Mouse (Mus musculus): ENCODE data around the gene Tbxas1. TPM values are rescaled to one million over a fixed set of nuclear protein-coding genes. Genes with fewer than 3 reads are reported as not detected.

The Tbxas1 gene
- polyA plus RNA-seq, 1 experiment from 2014 or later, result 1.7 TPM

GRCm38 (mm10) chr6:38847958-38848910 is 27.0 kb upstream of the Tbxas1 start:
- Histone ChIP-seq H3K4me3 (ENCODE audit: low read depth, low read length) (no peak overlapping the region), H3K4me1 (ENCODE audit: control insufficient read depth, insufficient read depth, low read length) (peaks cover 61% of the 10 kb centered on the region), H3K4me2 (no peak overlapping the region), H3K27me3 (ENCODE audit: control insufficient read depth, insufficient read depth, low read length) (no peaks in the 10 kb centered on the region), H3K9me3 (replicated peaks; ENCODE audit: control insufficient read depth, low read length) (no peaks in the 10 kb centered on the region), H3K9ac (ENCODE audit: low read depth, low read length) (no peak overlapping the region), H3K36me3 (ENCODE audit: control insufficient read depth, insufficient read depth, low read length) (no peaks in the 10 kb centered on the region), H3K27ac (ENCODE audit: low read depth, low read length) (no peak overlapping the region)
- ATAC-seq (replicated peaks; ENCODE audit: insufficient number of reproducible peaks, low FRiP score, low TSS enrichment), result no peak
- 79% methylated on average over 3 of the region's 3 CpGs for WGBS (ENCODE audit: insufficient replicate concordance)

GRCm38 (mm10) chr6:38850715-38851259 is 24.4 kb upstream of the Tbxas1 start:
- Histone ChIP-seq H3K4me2 (no peak overlapping the region), H3K9ac (ENCODE audit: low read depth, low read length) (no peak overlapping the region), H3K4me1 (ENCODE audit: control insufficient read depth, insufficient read depth, low read length) (peaks cover 67% of the 10 kb centered on the region), H3K9me3 (replicated peaks; ENCODE audit: control insufficient read depth, low read length) (no peaks in the 10 kb centered on the region), H3K36me3 (ENCODE audit: control insufficient read depth, insufficient read depth, low read length) (no peaks in the 10 kb centered on the region), H3K27ac (ENCODE audit: low read depth, low read length) (no peak overlapping the region), H3K27me3 (ENCODE audit: control insufficient read depth, insufficient read depth, low read length) (no peaks in the 10 kb centered on the region), H3K4me3 (ENCODE audit: low read depth, low read length) (no peak overlapping the region)
- WGBS (ENCODE audit: insufficient replicate concordance), result 85% methylated on average over 6 of the region's 6 CpGs
- ATAC-seq (replicated peaks; ENCODE audit: insufficient number of reproducible peaks, low FRiP score, low TSS enrichment), result no peak

GRCm38 (mm10) chr6:38851740-38852139 is 23.5 kb upstream of the Tbxas1 start:
- Histone ChIP-seq H3K4me2 (no peak overlapping the region), H3K4me3 (ENCODE audit: low read depth, low read length) (no peak overlapping the region), H3K36me3 (ENCODE audit: control insufficient read depth, insufficient read depth, low read length) (no peaks in the 10 kb centered on the region), H3K9me3 (replicated peaks; ENCODE audit: control insufficient read depth, low read length) (no peaks in the 10 kb centered on the region), H3K4me1 (ENCODE audit: control insufficient read depth, insufficient read depth, low read length) (peaks cover 61% of the 10 kb centered on the region), H3K9ac (ENCODE audit: low read depth, low read length) (no peak overlapping the region), H3K27me3 (ENCODE audit: control insufficient read depth, insufficient read depth, low read length) (no peaks in the 10 kb centered on the region), H3K27ac (ENCODE audit: low read depth, low read length) (no peak overlapping the region)
- ATAC-seq (replicated peaks; ENCODE audit: insufficient number of reproducible peaks, low FRiP score, low TSS enrichment), result no peak
- WGBS (ENCODE audit: insufficient replicate concordance), result 86% methylated on average over 2 of the region's 2 CpGs

GRCm38 (mm10) chr6:38853561-38853992 is 21.6 kb upstream of the Tbxas1 start:
- Histone ChIP-seq H3K4me2 (no peak overlapping the region), H3K27me3 (ENCODE audit: control insufficient read depth, insufficient read depth, low read length) (no peaks in the 10 kb centered on the region), H3K27ac (ENCODE audit: low read depth, low read length) (no peak overlapping the region), H3K4me1 (ENCODE audit: control insufficient read depth, insufficient read depth, low read length) (peaks cover 43% of the 10 kb centered on the region), H3K9me3 (replicated peaks; ENCODE audit: control insufficient read depth, low read length) (no peaks in the 10 kb centered on the region), H3K9ac (ENCODE audit: low read depth, low read length) (0 out of 2 replicates have a peak overlapping the region, but pooled peaks have one; percentile 49), H3K4me3 (ENCODE audit: low read depth, low read length) (no peak overlapping the region), H3K36me3 (ENCODE audit: control insufficient read depth, insufficient read depth, low read length) (no peaks in the 10 kb centered on the region)
- WGBS (ENCODE audit: insufficient replicate concordance), result 78% methylated on average over 5 of the region's 5 CpGs
- ATAC-seq (replicated peaks; ENCODE audit: insufficient number of reproducible peaks, low FRiP score, low TSS enrichment), result no peak

GRCm38 (mm10) chr6:38859819-38860218 is 15.4 kb upstream of the Tbxas1 start:
- WGBS (ENCODE audit: insufficient replicate concordance), result 93% methylated on average over 1 of the region's 1 CpGs
- H3K4me1 ChIP-seq (ENCODE audit: control insufficient read depth, insufficient read depth, low read length), result peaks cover 17% of the 10 kb centered on the region

GRCm38 (mm10) chr6:38860301-38860700 is 14.9 kb upstream of the Tbxas1 start:
- no peak overlapping the region for H3K27ac ChIP-seq (ENCODE audit: low read depth, low read length)
- H3K36me3 ChIP-seq (ENCODE audit: control insufficient read depth, insufficient read depth, low read length), result no peaks in the 10 kb centered on the region
- WGBS (ENCODE audit: insufficient replicate concordance), result 70% methylated on average over 2 of the region's 2 CpGs
- no peak overlapping the region for H3K4me3 ChIP-seq (ENCODE audit: low read depth, low read length)
- H3K9ac ChIP-seq (ENCODE audit: low read depth, low read length), result no peak overlapping the region
- H3K27me3 ChIP-seq (ENCODE audit: control insufficient read depth, insufficient read depth, low read length), result no peaks in the 10 kb centered on the region
- no peak overlapping the region for H3K4me2 ChIP-seq
- ATAC-seq (replicated peaks; ENCODE audit: insufficient number of reproducible peaks, low FRiP score, low TSS enrichment), result no peak
- no peaks in the 10 kb centered on the region for H3K9me3 ChIP-seq (replicated peaks; ENCODE audit: control insufficient read depth, low read length)
- peaks cover 22% of the 10 kb centered on the region for H3K4me1 ChIP-seq (ENCODE audit: control insufficient read depth, insufficient read depth, low read length)

More at GRCm38 (mm10) chr6:38859819-38860218, 15.4 kb upstream of the Tbxas1 start:
- H3K4me2 ChIP-seq, result no peak overlapping the region
- H3K9ac ChIP-seq (ENCODE audit: low read depth, low read length), result no peak overlapping the region
- no peaks in the 10 kb centered on the region for H3K9me3 ChIP-seq (replicated peaks; ENCODE audit: control insufficient read depth, low read length)
- no peak overlapping the region for H3K27ac ChIP-seq (ENCODE audit: low read depth, low read length)
- H3K27me3 ChIP-seq (ENCODE audit: control insufficient read depth, insufficient read depth, low read length), result no peaks in the 10 kb centered on the region
- ATAC-seq (replicated peaks; ENCODE audit: insufficient number of reproducible peaks, low FRiP score, low TSS enrichment), result no peak
- H3K4me3 ChIP-seq (ENCODE audit: low read depth, low read length), result no peak overlapping the region
- H3K36me3 ChIP-seq (ENCODE audit: control insufficient read depth, insufficient read depth, low read length), result no peaks in the 10 kb centered on the region

- no peak overlapping the region; the same call in 1 of the 2 replicates for H3K4me2 ChIP-seq
- 32% methylated on average over 3 of the region's 3 CpGs for WGBS (ENCODE audit: insufficient replicate concordance)
These were observed 11.6 kb upstream of the Tbxas1 start for GRCm38 (mm10) chr6:38863595-38863994.

GRCm38 (mm10) chr6:38865805-38866204 is 9.4 kb upstream of the Tbxas1 start:
- Histone ChIP-seq H3K4me3 (ENCODE audit: low read depth, low read length) (no peak overlapping the region), H3K4me1 (ENCODE audit: control insufficient read depth, insufficient read depth, low read length) (peaks cover 28% of the 10 kb centered on the region), H3K27ac (ENCODE audit: low read depth, low read length) (no peak overlapping the region), H3K36me3 (ENCODE audit: control insufficient read depth, insufficient read depth, low read length) (no peaks in the 10 kb centered on the region), H3K9me3 (replicated peaks; ENCODE audit: control insufficient read depth, low read length) (no peaks in the 10 kb centered on the region), H3K4me2 (no peak overlapping the region), H3K27me3 (ENCODE audit: control insufficient read depth, insufficient read depth, low read length) (no peaks in the 10 kb centered on the region), H3K9ac (ENCODE audit: low read depth, low read length) (no peak overlapping the region)
- ATAC-seq (replicated peaks; ENCODE audit: insufficient number of reproducible peaks, low FRiP score, low TSS enrichment), result no peak

More at GRCm38 (mm10) chr6:38863595-38863994, 11.6 kb upstream of the Tbxas1 start:
- Histone ChIP-seq H3K9me3 (replicated peaks; ENCODE audit: control insufficient read depth, low read length) (no peaks in the 10 kb centered on the region), H3K9ac (ENCODE audit: low read depth, low read length) (no peak overlapping the region), H3K4me1 (ENCODE audit: control insufficient read depth, insufficient read depth, low read length) (peaks cover 30% of the 10 kb centered on the region), H3K4me3 (ENCODE audit: low read depth, low read length) (no peak overlapping the region), H3K36me3 (ENCODE audit: control insufficient read depth, insufficient read depth, low read length) (no peaks in the 10 kb centered on the region), H3K27me3 (ENCODE audit: control insufficient read depth, insufficient read depth, low read length) (no peaks in the 10 kb centered on the region), H3K27ac (ENCODE audit: low read depth, low read length) (no peak overlapping the region)
- no peak for ATAC-seq (replicated peaks; ENCODE audit: insufficient number of reproducible peaks, low FRiP score, low TSS enrichment)

Data from heart, embryonic 11.5 days (tissue).